Mouse (Mus musculus) liver, postnatal 0 days (tissue): ENCODE results near the gene Cdk14. TPM values are rescaled to one million over a fixed set of nuclear protein-coding genes. Genes with fewer than 3 reads are reported as not detected.
A peak's percentile ranks its signal among the peaks of the same experiment; 100 is the strongest.

Experiments used
- ATAC-seq: fragments of 200-750 bp; cut with Nextera tagmentation; 2 replicates; pipeline ENCODE4 v1.8.0; 2017; ENCODE audit warnings: mild to moderate bottlenecking, moderate library complexity
- DNase-seq: peaks from one replicate; pipeline ENCODE4 v3.0.0-alpha.2; 2016
- H3K27ac ChIP-seq: fragments of 300-500 bp; sonication (generic); 2 replicates; pipeline ENCODE4 v1.5.1; 2014; ENCODE audit warnings: antibody characterized with exemption, moderate library complexity, mild to moderate bottlenecking, low read depth
- H3K27me3 ChIP-seq: fragments of 300-500 bp; sonication (generic); 2 replicates; pipeline ENCODE4 v1.6.1; 2014; ENCODE audit warnings: low read length, control low read depth, mixed read lengths; ENCODE audit not compliant: insufficient read depth
- H3K36me3 ChIP-seq: fragments of 300-500 bp; sonication (generic); replicated peaks from 2 replicates; pipeline ENCODE4 v1.6.1; 2014; ENCODE audit warnings: mild to moderate bottlenecking, control low read depth, low read length, moderate library complexity, mixed read lengths; ENCODE audit not compliant: insufficient read depth
- H3K4me1 ChIP-seq: fragments of 300-500 bp; sonication (generic); 2 replicates; pipeline ENCODE4 v1.6.1; 2014; ENCODE audit warnings: antibody characterized with exemption, mild to moderate bottlenecking, control low read depth; ENCODE audit not compliant: insufficient read depth
- H3K4me2 ChIP-seq: fragments of 300-500 bp; sonication (generic); 2 replicates; pipeline ENCODE4 v1.6.1; 2014; ENCODE audit warnings: low read depth, mild to moderate bottlenecking, low read length, moderate library complexity, mixed read lengths
- H3K4me3 ChIP-seq: fragments of 300-500 bp; sonication (generic); 2 replicates; pipeline ENCODE4 v1.5.1; 2014; ENCODE audit warnings: low read depth, low read length
- H3K9ac ChIP-seq: fragments of 300-500 bp; sonication (generic); replicated peaks from 2 replicates; pipeline ENCODE4 v1.6.1; 2014; ENCODE audit warnings: mild to moderate bottlenecking, moderate library complexity
- H3K9me3 ChIP-seq: fragments of 300-500 bp; sonication (generic); 2 replicates; pipeline ENCODE4 v1.6.1; 2016; ENCODE audit warnings: mild to moderate bottlenecking, control low read depth, low read length, mixed read lengths
- CTCF ChIP-seq: sonication (generic); IDR thresholded peaks from 2 replicates; pipeline ENCODE4 v1.5.1; 2016; ENCODE audit warnings: antibody characterized with exemption, low read depth
- EP300 ChIP-seq: IDR thresholded peaks from 2 replicates; pipeline ENCODE4 v1.6.1; 2016; ENCODE audit warnings: antibody characterized with exemption, low read depth, mild to moderate bottlenecking
- WGBS: fragments of 180-500 bp; shearing (Covaris S2); extraction: QIAGEN DNeasy Blood & Tissue Kit; methylation state at CpG from one replicate; pipeline ENCODE4 v1.1.7; 2014; ENCODE audit not compliant: insufficient replicate concordance; 5-methylcytosine and 5-hydroxymethylcytosine counted together
- microRNA-seq: library from miRNA; unstranded; fragments of <30 nt; microRNA quantifications from one replicate; pipeline ENCODE4, GENCODE M21; 2016
- polyA plus RNA-seq: library from polyadenylated mRNA; unstranded; fragments of >200 nt; fragmentation: Nextera tagmentation; extraction: Ambion mirVana; gene quantifications from 2 replicates; pipeline ENCODE4 v1.2.1, GENCODE M21; 2015

Cdk14 gene
- polyA plus RNA-seq, 1 experiment from 2014 or later, result 1.1 TPM

DNA sequence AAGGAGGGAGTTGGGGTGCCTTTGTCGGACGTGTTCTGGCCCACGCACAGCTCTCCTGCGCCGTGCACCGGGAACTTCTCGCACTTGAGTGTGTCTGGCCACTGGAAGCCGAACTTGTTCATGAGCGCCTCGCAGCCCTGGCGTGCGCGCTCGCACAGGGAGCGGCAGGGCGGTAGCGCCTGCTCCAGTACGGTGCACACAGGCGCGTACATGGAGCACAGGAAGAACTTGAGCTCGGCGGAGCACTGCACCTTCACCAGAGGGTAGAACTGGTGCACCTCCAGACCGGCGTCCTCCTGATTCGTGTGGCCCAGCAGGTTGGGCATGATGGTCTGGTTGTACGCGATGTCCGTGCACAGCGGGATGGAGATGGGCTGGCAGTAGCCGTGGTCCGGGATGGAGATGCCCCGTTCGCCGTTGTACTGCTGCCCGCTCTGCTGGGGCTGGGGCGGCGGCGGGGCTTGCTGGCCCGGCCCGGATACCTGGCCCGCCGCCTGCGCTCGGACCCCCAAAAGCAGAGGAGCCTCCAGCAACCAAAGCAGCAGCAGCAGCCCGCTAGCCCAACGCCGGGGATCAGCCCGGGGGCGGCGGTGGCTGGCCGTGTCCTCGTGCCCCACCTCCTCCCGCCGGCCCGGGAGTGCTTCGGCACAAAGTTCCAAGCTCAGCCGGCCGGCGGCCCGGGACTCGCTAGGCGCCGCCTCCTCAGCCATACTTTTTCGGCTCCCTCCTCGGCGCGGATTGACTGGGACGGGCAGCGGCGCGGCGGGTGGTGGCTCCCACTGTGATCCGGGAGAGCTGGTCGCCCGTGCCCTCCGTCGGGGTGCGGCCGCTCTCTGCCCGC lies 663.0 kb downstream of the Cdk14 start:
- H3K27ac ChIP-seq, result peak overlapping the region; percentile 87
- peak; percentile 57 for DNase-seq

GRCm38 (mm10) chr5:4756001-4756681 lies 664.0 kb downstream of the Cdk14 start:
- Histone ChIP-seq H3K27me3 (peaks cover 36% of the 10 kb centered on the region), H3K4me3 (peak overlapping the region; percentile 65), H3K36me3 (no peaks in the 10 kb centered on the region), H3K9ac (peak overlapping the region; percentile 65), H3K27ac (no peak overlapping the region), H3K4me1 (peaks cover 6% of the 10 kb centered on the region; the same call in 1 of the 2 replicates), H3K9me3 (no peaks in the 10 kb centered on the region), H3K4me2 (peak overlapping the region; percentile 81)
- ATAC-seq (no peak), DNase-seq (peak; percentile 20)
- WGBS, result 9% methylated on average over 43 of the region's 43 CpGs
- TF ChIP-seq EP300 (no peak), CTCF (no peak)

More for the DNA sequence above, 663.0 kb downstream of the Cdk14 start:
- peak; percentile 66 for ATAC-seq
- peak overlapping the region; percentile 65 for H3K9ac ChIP-seq
- WGBS, result under 1% methylated on average over 68 of the region's 80 CpGs
- no peaks in the 10 kb centered on the region for H3K36me3 ChIP-seq
- peaks cover 6% of the 10 kb centered on the region; the same call in 1 of the 2 replicates for H3K4me1 ChIP-seq
- peak overlapping the region; percentile 81 for H3K4me2 ChIP-seq
- peaks cover 36% of the 10 kb centered on the region for H3K27me3 ChIP-seq
- peak overlapping the region; percentile 65 for H3K4me3 ChIP-seq
- H3K9me3 ChIP-seq, result no peaks in the 10 kb centered on the region
- TF ChIP-seq CTCF (no peak), EP300 (no peak)

- Histone ChIP-seq H3K27me3 (peaks cover 36% of the 10 kb centered on the region), H3K9ac (no peak overlapping the region), H3K4me1 (peaks cover 6% of the 10 kb centered on the region; the same call in 1 of the 2 replicates), H3K4me3 (peak overlapping the region; percentile 65; the same call in 1 of the 2 replicates), H3K4me2 (peak overlapping the region; percentile 81), H3K9me3 (no peaks in the 10 kb centered on the region), H3K36me3 (no peaks in the 10 kb centered on the region), H3K27ac (no peak overlapping the region)
- DNase-seq, result no peak
- WGBS, result 58% methylated on average over 11 of the region's 11 CpGs
- TF ChIP-seq EP300, result no peak
- TF ChIP-seq CTCF, result no peak
- ATAC-seq, result no peak
Measured at GRCm38 (mm10) chr5:4755326-4755725, 664.8 kb downstream of the Cdk14 start.

GRCm38 (mm10) chr5:4754701-4755281 lies 665.3 kb downstream of the Cdk14 start:
- Histone ChIP-seq H3K9ac (no peak overlapping the region), H3K4me2 (peak overlapping the region; percentile 81), H3K4me1 (peaks cover 6% of the 10 kb centered on the region; the same call in 1 of the 2 replicates), H3K4me3 (peak overlapping the region; percentile 4; the same call in 1 of the 2 replicates), H3K27me3 (peaks cover 35% of the 10 kb centered on the region), H3K9me3 (no peaks in the 10 kb centered on the region), H3K27ac (no peak overlapping the region), H3K36me3 (no peaks in the 10 kb centered on the region)
- DNase-seq, result no peak
- ATAC-seq, result no peak
- 38% methylated on average over 9 of the region's 9 CpGs for WGBS
- TF ChIP-seq EP300 (no peak), CTCF (no peak)

Small RNA genes lying within 50 kb of the gene (microRNA-seq; reads per million reads assigned to microRNA genes)
- not detected for gene Gm25037
- not detected for gene Gm44483

Other genes with a start within 250 kb of the Cdk14 start
- gene 1700015F17Rik, start 58.8 kb upstream of the Cdk14 start, polyA plus RNA-seq, result not detected in 2 replicates
- gene Cldn12, start 94.6 kb upstream of the Cdk14 start, polyA plus RNA-seq, result 22.3 and 25.1 TPM in 2 replicates
- 9.3 and 9.9 TPM in 2 replicates for gene Gtpbp10, start 139.2 kb upstream of the Cdk14 start, polyA plus RNA-seq
- gene Gm8773, start 153.5 kb upstream of the Cdk14 start, polyA plus RNA-seq, result 0.11 TPM in 1 of 2 replicates, not detected in the other
- 0.43 and 0.67 TPM in 2 replicates for gene Cfap69, start 243.9 kb upstream of the Cdk14 start, polyA plus RNA-seq